Comparison of ENCODE assay signal across 9 mouse cellular contexts in the genomic region with DNA sequence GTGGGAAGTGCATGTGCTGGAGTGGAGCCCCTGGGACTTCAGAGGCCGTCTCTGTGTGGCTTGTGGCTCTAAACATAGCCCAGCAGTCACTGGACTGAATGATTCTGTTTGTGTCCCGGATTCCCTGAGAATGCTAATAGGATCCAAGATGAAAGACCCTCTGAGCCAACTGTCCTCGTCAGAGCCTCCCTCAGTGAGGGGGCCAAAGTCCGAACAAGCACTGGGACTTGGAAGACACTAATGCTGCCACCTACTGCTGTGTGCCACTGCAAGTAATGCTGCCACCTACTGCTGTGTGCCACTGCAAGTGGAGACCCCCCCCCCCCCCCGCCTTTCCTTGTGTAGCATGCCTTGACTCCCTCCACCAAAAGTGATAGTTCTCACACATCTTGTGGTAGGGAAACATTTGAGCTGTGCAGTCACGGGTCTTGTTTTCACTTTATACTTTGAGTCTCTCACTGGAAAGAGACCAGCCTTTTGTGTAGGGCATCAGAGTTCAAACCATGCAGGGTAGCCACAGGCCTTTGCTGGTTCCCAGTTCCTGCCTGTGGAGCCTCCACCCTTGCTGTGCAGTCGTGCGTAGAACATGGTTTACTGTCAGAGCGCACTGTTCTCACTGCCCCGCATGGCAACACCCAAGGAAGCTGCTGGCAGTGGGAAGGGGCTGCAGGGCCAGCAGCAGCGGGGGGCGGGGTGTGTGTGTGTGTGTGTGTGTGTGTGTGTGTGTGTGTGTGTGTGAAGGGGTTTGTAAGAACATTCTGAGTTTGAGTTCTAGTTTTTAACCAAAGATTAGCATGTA. TPM values are rescaled to one million over a fixed set of nuclear protein-coding genes. Genes with fewer than 3 reads are reported as not detected.
DNase-seq lines count a peak whose midpoint lies in the region; ATAC-seq and TF ChIP-seq lines count a peak whose summit lies in the region.
"Had no signal": no experiment of that assay in that cellular context is flagged by ENCODE, and none has a peak within 500 bp of the region (broad histone marks: within the 10 kb centered on the region; RNA-seq: fewer than 3 reads in every experiment).

No protein-coding gene starts in this region.

- peak; percentile 30 for DNase-seq in cerebellum, adult 11-12 months
- no peak for DNase-seq in cerebellum, postnatal 4 days (ENCODE audit: low spot score in 2 of 2)
- peak; percentile 39 to 69 for DNase-seq in left cerebral cortex, postnatal 10 days (ENCODE audit: extremely low spot score in 1 of 2, low spot score in 2 of 2)
- DNase-seq in left cerebral cortex, adult 11 months (ENCODE audit: low spot score) = no peak
- DNase-seq in hindbrain, postnatal 0 days (ENCODE audit: low spot score) = peak; percentile 78
- DNase-seq in right cerebral cortex, postnatal 10 days (ENCODE audit: low spot score in 2 of 2) = peak; percentile 76 to 77
- no peak for DNase-seq in urinary bladder, adult 18-20 months (ENCODE audit: low spot score in 2 of 2)
- DNase-seq in heart, postnatal 10 days = no peak

- peak; percentile 62 for ATAC-seq in hindbrain, postnatal 0 days

- intact Hi-C loops in left cerebral cortex, postnatal 10 days (cut with DNase I) = no loop called here
- intact Hi-C loops in heart, postnatal 10 days (cut with DNase I) = no loop called here

- WGBS in hindbrain, postnatal 0 days = 56% methylated on average over 12 of the region's 12 CpGs

- H3K27ac ChIP-seq in hindbrain, postnatal 0 days = peak overlapping the region; percentile 81

- H3K27me3 ChIP-seq in hindbrain, postnatal 0 days (ENCODE audit: insufficient read depth, low read length) = no peaks in the 10 kb centered on the region

- H3K9ac ChIP-seq in hindbrain, postnatal 0 days (replicated peaks; ENCODE audit: low read length) = no peak overlapping the region

- peaks cover 28% of the 10 kb centered on the region for H3K36me3 ChIP-seq in hindbrain, postnatal 0 days (ENCODE audit: insufficient read depth, low read length)

- H3K4me2 ChIP-seq in hindbrain, postnatal 0 days (ENCODE audit: low read depth, low read length) = no peak overlapping the region
- H3K4me2 ChIP-seq: heart, embryonic 11.5 days had no signal

- TF ChIP-seq CTCF in hindbrain, postnatal 0 days (IDR thresholded peaks at IDR 0.05; ENCODE audit: low read depth) = peak; percentile 51

- H3K4me1 ChIP-seq in hindbrain, postnatal 0 days (ENCODE audit: insufficient read depth, low read length) = no peaks in the 10 kb centered on the region

- no peak overlapping the region for H3K4me3 ChIP-seq in hindbrain, postnatal 0 days (ENCODE audit: low read length)

- H3K9me3 ChIP-seq in hindbrain, postnatal 0 days (ENCODE audit: low read length) = no peaks in the 10 kb centered on the region

RNA-seq across cellular contexts. Expression of gene Rpl13, which starts 4.2 kb away (rescaled TPM):
- 100 to 1,000 TPM; 451 to 456 TPM for total RNA-seq in left cerebral cortex, postnatal 10 days (2021)
- total RNA-seq in hindbrain, postnatal 0 days (2014; rRNA removed) = 2,723 and 2,758 TPM in 2 replicates
- polyA plus RNA-seq in hindbrain, postnatal 0 days (2015; fragmentation: Nextera tagmentation; extraction: Ambion mirVana) = 808 and 861 TPM in 2 replicates
- total RNA-seq in heart, postnatal 10 days (2021) = 100 to 1,000 TPM; 536 to 545 TPM

RNA-seq across cellular contexts. Expression of gene Cpne7, which starts 19.2 kb away (rescaled TPM):
- 10 to 100 TPM; 75.7 to 94.1 TPM for total RNA-seq in left cerebral cortex, postnatal 10 days (2021)
- total RNA-seq in hindbrain, postnatal 0 days (2014; rRNA removed) = 16.5 and 21.2 TPM in 2 replicates
- polyA plus RNA-seq in hindbrain, postnatal 0 days (2015; fragmentation: Nextera tagmentation; extraction: Ambion mirVana) = 11.9 and 13.4 TPM in 2 replicates
- total RNA-seq in heart, postnatal 10 days (2021) = 1 to 10 TPM in 1 of 2 experiments, under 1 TPM in 1; 0.64 to 1.3 TPM

RNA-seq across cellular contexts. Expression of gene Spg7, which starts 35.2 kb away (rescaled TPM):
- total RNA-seq in left cerebral cortex, postnatal 10 days (2021) = 10 to 100 TPM; 70.4 to 71.3 TPM
- total RNA-seq in hindbrain, postnatal 0 days (2014; rRNA removed) = 45.1 and 52.7 TPM in 2 replicates
- polyA plus RNA-seq in hindbrain, postnatal 0 days (2015; fragmentation: Nextera tagmentation; extraction: Ambion mirVana) = 49.7 and 51.6 TPM in 2 replicates
- total RNA-seq in heart, postnatal 10 days (2021) = 10 to 100 TPM; 72.8 to 80.3 TPM

RNA-seq across cellular contexts. Expression of gene Ankrd11, which starts 55.9 kb away (rescaled TPM):
- 100 to 1,000 TPM; 137 to 138 TPM for total RNA-seq in left cerebral cortex, postnatal 10 days (2021)
- total RNA-seq in hindbrain, postnatal 0 days (2014; rRNA removed) = 89.9 and 96.6 TPM in 2 replicates
- polyA plus RNA-seq in hindbrain, postnatal 0 days (2015; fragmentation: Nextera tagmentation; extraction: Ambion mirVana) = 74.4 and 75.9 TPM in 2 replicates
- 10 to 100 TPM; 83.6 to 84.5 TPM for total RNA-seq in heart, postnatal 10 days (2021)

Comparison
In these comparisons a context has a peak if more than half of its experiments do, and no peak if none do; other contexts are left out.
1. DNase-seq: peak in cerebellum, adult 11-12 months (single experiment), left cerebral cortex, postnatal 10 days (2 of 2), hindbrain, postnatal 0 days (single experiment) and right cerebral cortex, postnatal 10 days (2 of 2); none in cerebellum, postnatal 4 days (0 of 2), left cerebral cortex, adult 11 months (single experiment), urinary bladder, adult 18-20 months (0 of 2) and heart, postnatal 10 days (0 of 2).